Mouse (Mus musculus) liver, embryonic 16.5 days (tissue): Measurements from ENCODE around the gene Atox1. TPM values are rescaled to one million over a fixed set of nuclear protein-coding genes. Genes with fewer than 3 reads are reported as not detected.

Experiments
- ATAC-seq: fragments of 200-750 bp; cut with Nextera tagmentation; 2 replicates; pipeline ENCODE4 v1.8.0; 2017; ENCODE audit warnings: low read depth, mild to moderate bottlenecking, moderate number of reproducible peaks, moderate library complexity
- H3K27ac ChIP-seq: fragments of 300-500 bp; sonication (generic); 2 replicates; pipeline ENCODE4 v1.5.1; 2014; ENCODE audit warnings: mild to moderate bottlenecking, low read length
- H3K27me3 ChIP-seq: fragments of 300-500 bp; sonication (generic); 2 replicates; pipeline ENCODE4 v1.6.1; 2014; ENCODE audit warnings: low read depth, low read length, mixed read lengths; ENCODE audit not compliant: control insufficient read depth, insufficient read depth
- H3K36me3 ChIP-seq: fragments of 300-500 bp; sonication (generic); 2 replicates; pipeline ENCODE4 v1.6.1; 2014; ENCODE audit warnings: mild to moderate bottlenecking; ENCODE audit not compliant: control insufficient read depth, insufficient read depth
- H3K4me1 ChIP-seq: fragments of 300-500 bp; sonication (generic); 2 replicates; pipeline ENCODE4 v1.6.1; 2014; ENCODE audit warnings: low read depth, low read length, mixed read lengths; ENCODE audit not compliant: control insufficient read depth
- H3K4me2 ChIP-seq: fragments of 300-500 bp; sonication (generic); 2 replicates; pipeline ENCODE4 v1.6.1; 2014; ENCODE audit warnings: low read depth, low read length, mixed read lengths
- H3K4me3 ChIP-seq: fragments of 300-500 bp; sonication (generic); 2 replicates; pipeline ENCODE4 v1.5.1; 2014; ENCODE audit warnings: low read depth, mild to moderate bottlenecking, low read length
- H3K9ac ChIP-seq: fragments of 300-500 bp; sonication (generic); 2 replicates; pipeline ENCODE4 v1.6.1; 2014; ENCODE audit warnings: low read depth, low read length
- H3K9me3 ChIP-seq: fragments of 300-500 bp; sonication (generic); replicated peaks from 2 replicates; pipeline ENCODE4 v1.6.1; 2016; ENCODE audit warnings: low read length; ENCODE audit not compliant: control insufficient read depth
- WGBS: fragments of 180-500 bp; shearing (Covaris S2); extraction: QIAGEN DNeasy Blood & Tissue Kit; methylation state at CpG from one replicate; pipeline ENCODE4 v1.1.7; 2014; ENCODE audit not compliant: insufficient replicate concordance; 5-methylcytosine and 5-hydroxymethylcytosine counted together
- polyA plus RNA-seq: library from polyadenylated mRNA; unstranded; fragments of >200 nt; fragmentation: Nextera tagmentation; extraction: Ambion mirVana; gene quantifications from 2 replicates; pipeline ENCODE4 v1.2.1, GENCODE M21; 2015

The Atox1 gene
- polyA plus RNA-seq, 1 experiment from 2014 or later: 195 TPM

DNA sequence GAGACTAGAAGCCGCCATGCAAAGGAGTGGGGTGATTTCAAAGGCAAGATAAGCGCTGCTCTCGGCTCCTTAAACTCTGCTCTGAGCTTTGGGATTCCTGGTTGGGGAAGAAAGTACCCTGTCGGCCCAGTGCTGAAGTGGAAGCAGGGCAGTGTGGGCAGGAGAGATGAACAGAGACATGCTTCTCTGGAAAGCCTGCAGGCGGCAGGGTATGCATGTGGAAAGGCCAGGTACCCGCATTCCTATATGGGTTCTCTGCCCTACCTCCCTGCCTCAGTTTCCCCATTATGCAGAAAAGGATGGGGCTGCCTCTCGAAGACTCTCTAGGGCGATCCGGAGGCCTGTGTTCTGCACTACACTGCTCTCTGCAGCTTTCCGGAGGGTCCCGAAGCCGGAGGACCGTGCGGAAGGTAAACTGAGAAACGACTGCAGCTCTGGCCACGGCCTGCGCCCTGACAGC is 450 bp downstream of the Atox1 start:
- Histone ChIP-seq H3K4me1 (peaks cover 25% of the 10 kb centered on the region), H3K27ac (peak overlapping the region; percentile 66), H3K4me2 (peak overlapping the region; percentile 91), H3K4me3 (peak overlapping the region; percentile 79), H3K9me3 (no peaks in the 10 kb centered on the region), H3K27me3 (no peaks in the 10 kb centered on the region), H3K9ac (peak overlapping the region; percentile 73), H3K36me3 (peaks cover 2% of the 10 kb centered on the region; the same call in 1 of the 2 replicates)
- ATAC-seq: peak; percentile 12; the same call in 1 of the 2 replicates
- under 1% methylated on average over 17 of the region's 17 CpGs for WGBS

DNA sequence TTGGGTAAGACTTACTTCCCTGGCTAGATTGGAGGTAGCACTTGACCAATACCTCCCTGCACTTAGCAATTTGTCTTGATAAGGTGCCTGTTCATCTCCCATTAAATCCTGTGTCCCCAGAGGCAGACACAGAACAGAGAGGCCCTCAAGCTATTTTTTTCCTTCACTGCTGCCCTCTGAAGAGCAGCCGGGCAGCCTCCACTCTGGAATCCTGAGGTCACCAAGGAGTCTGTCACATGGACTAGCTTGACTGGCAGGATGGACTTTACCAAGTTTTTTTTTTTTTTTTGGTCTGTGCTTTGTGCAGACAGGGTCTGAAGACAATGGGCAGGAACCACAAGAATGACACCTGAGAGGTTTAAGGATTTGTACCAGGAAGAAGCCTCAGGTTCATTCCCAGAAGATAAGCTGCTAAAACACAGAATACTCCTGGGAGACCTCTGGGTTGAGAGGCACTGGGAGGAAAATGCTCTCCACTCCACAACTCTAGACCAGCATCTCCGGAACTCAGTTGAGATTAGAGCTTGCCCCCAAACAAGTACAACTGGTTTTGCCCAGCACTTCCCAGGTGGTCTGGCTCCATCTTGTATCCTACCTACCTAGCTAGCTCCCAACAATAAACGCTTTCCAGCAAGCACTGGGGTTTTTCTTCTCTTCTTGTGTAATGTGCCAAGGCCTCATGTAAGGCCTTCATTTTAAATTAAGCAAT is 1.0 kb downstream of the Atox1 start:
- ATAC-seq: no peak
- peak overlapping the region; percentile 73 for H3K9ac ChIP-seq
- H3K4me3 ChIP-seq: peak overlapping the region; percentile 79
- peak overlapping the region; percentile 91 for H3K4me2 ChIP-seq
- H3K9me3 ChIP-seq: no peaks in the 10 kb centered on the region
- H3K36me3 ChIP-seq: peaks cover 2% of the 10 kb centered on the region; the same call in 1 of the 2 replicates
- H3K27ac ChIP-seq: peak overlapping the region; percentile 66
- H3K27me3 ChIP-seq: no peaks in the 10 kb centered on the region
- H3K4me1 ChIP-seq: peaks cover 25% of the 10 kb centered on the region
- WGBS: 33% methylated on average over 3 of the region's 3 CpGs

- H3K27me3 ChIP-seq: no peaks in the 10 kb centered on the region
- 62% methylated on average over 4 of the region's 4 CpGs for WGBS
- ATAC-seq: no peak; the same call in 1 of the 2 replicates
- H3K4me1 ChIP-seq: peaks cover 29% of the 10 kb centered on the region
- peak overlapping the region; percentile 14; the same call in 1 of the 2 replicates for H3K4me2 ChIP-seq
- no peak overlapping the region for H3K9ac ChIP-seq
- peaks cover 2% of the 10 kb centered on the region; the same call in 1 of the 2 replicates for H3K36me3 ChIP-seq
- peak overlapping the region; percentile 56; the same call in 1 of the 2 replicates for H3K27ac ChIP-seq
- H3K9me3 ChIP-seq: no peaks in the 10 kb centered on the region
- no peak overlapping the region for H3K4me3 ChIP-seq
Observed at GRCm38 (mm10) chr11:55458501-55458900, 2.5 kb downstream of the Atox1 start.

GRCm38 (mm10) chr11:55455166-55455565 is 5.9 kb downstream of the Atox1 start:
- WGBS: 39% methylated on average over 2 of the region's 2 CpGs
- H3K36me3 ChIP-seq: peaks cover 2% of the 10 kb centered on the region; the same call in 1 of the 2 replicates
- H3K27ac ChIP-seq: peak overlapping the region; percentile 25; the same call in 1 of the 2 replicates
- ATAC-seq: peak; percentile 32
- no peak overlapping the region for H3K9ac ChIP-seq
- no peak overlapping the region for H3K4me2 ChIP-seq
- no peaks in the 10 kb centered on the region for H3K27me3 ChIP-seq
- no peak overlapping the region for H3K4me3 ChIP-seq
- no peaks in the 10 kb centered on the region for H3K9me3 ChIP-seq
- peaks cover 19% of the 10 kb centered on the region for H3K4me1 ChIP-seq

- Histone ChIP-seq H3K4me3 (no peak overlapping the region), H3K9me3 (no peaks in the 10 kb centered on the region), H3K4me2 (no peak overlapping the region), H3K27me3 (no peaks in the 10 kb centered on the region), H3K36me3 (peaks cover 2% of the 10 kb centered on the region; the same call in 1 of the 2 replicates), H3K4me1 (peaks cover 8% of the 10 kb centered on the region; the same call in 1 of the 2 replicates), H3K27ac (no peak overlapping the region), H3K9ac (no peak overlapping the region)
- 68% methylated on average over 4 of the region's 4 CpGs for WGBS
- no peak for ATAC-seq
Observed at GRCm38 (mm10) chr11:55453640-55454039, 7.4 kb downstream of the Atox1 start.

GRCm38 (mm10) chr11:55450311-55450710 is 10.7 kb downstream of the Atox1 start:
- no peaks in the 10 kb centered on the region for H3K9me3 ChIP-seq
- peaks cover 4% of the 10 kb centered on the region; the same call in 1 of the 2 replicates for H3K4me1 ChIP-seq
- WGBS: 46% methylated on average over 4 of the region's 4 CpGs
- no peak overlapping the region for H3K4me2 ChIP-seq
- no peak overlapping the region for H3K9ac ChIP-seq
- H3K4me3 ChIP-seq: no peak overlapping the region
- H3K27me3 ChIP-seq: no peaks in the 10 kb centered on the region
- no peak overlapping the region for H3K27ac ChIP-seq
- ATAC-seq: no peak
- H3K36me3 ChIP-seq: no peaks in the 10 kb centered on the region

GRCm38 (mm10) chr11:55449531-55449930 is 11.5 kb downstream of the Atox1 start:
- 52% methylated on average over 7 of the region's 7 CpGs for WGBS
- no peaks in the 10 kb centered on the region for H3K9me3 ChIP-seq
- ATAC-seq: no peak
- no peaks in the 10 kb centered on the region for H3K27me3 ChIP-seq
- H3K36me3 ChIP-seq: no peaks in the 10 kb centered on the region
- no peak overlapping the region for H3K27ac ChIP-seq
- H3K4me2 ChIP-seq: no peak overlapping the region
- H3K9ac ChIP-seq: no peak overlapping the region
- no peak overlapping the region for H3K4me3 ChIP-seq
- H3K4me1 ChIP-seq: peaks cover 4% of the 10 kb centered on the region; the same call in 1 of the 2 replicates

DNA sequence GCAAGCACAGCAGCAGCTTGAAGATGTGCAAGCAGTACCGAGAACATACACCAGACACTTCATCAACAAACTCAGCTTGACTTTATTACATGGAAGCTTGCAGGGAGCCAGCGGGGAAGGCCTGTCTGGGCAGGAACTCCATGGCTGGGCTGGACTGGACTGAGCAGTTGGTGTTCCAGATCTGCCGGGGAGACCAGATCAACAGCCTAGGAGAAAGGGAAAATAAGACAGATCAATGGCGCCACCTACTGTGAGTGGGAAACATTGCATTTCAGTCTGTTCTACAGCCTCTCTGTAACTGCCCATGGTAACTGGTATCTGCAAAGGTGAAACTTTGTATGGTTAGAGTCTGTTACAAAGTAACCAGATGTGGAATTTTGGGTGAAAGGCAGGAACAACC is 14.5 kb downstream of the Atox1 start:
- WGBS: 20% methylated on average over 4 of the region's 4 CpGs
- H3K27me3 ChIP-seq: no peaks in the 10 kb centered on the region
- H3K36me3 ChIP-seq: no peaks in the 10 kb centered on the region; the same call in 1 of the 2 replicates
- no peaks in the 10 kb centered on the region for H3K9me3 ChIP-seq
- no peak overlapping the region for H3K27ac ChIP-seq
- H3K9ac ChIP-seq: no peak overlapping the region
- no peak overlapping the region for H3K4me2 ChIP-seq
- H3K4me3 ChIP-seq: no peak overlapping the region
- ATAC-seq: peak; percentile 58; the same call in 1 of the 2 replicates
- no peaks in the 10 kb centered on the region for H3K4me1 ChIP-seq

DNA sequence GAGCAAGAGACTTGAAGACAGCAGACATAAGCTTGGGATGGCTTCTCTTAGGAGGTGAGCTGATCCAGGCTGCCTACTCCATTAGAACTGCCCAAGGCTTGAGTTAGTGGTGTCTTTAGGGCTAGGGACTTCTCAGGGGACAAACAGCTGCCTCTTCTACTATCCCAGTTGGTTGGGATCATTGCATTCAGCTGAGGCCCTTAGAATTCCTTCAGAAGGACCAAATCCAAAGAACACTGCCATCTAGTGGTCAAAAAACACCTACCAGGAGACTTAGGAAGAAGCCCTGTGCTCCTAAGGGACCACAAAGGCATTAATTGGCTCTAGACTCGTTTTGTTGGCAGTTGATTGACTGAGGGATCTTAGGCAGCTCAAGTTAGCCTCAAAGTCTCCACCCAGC is 16.3 kb downstream of the Atox1 start:
- no peak overlapping the region for H3K4me3 ChIP-seq
- H3K36me3 ChIP-seq: no peaks in the 10 kb centered on the region; the same call in 1 of the 2 replicates
- H3K4me1 ChIP-seq: no peaks in the 10 kb centered on the region
- no peak for ATAC-seq
- no peak overlapping the region for H3K9ac ChIP-seq
- H3K27ac ChIP-seq: no peak overlapping the region
- no peaks in the 10 kb centered on the region for H3K9me3 ChIP-seq
- WGBS: 0% methylated on average over 1 of the region's 1 CpGs
- no peak overlapping the region for H3K4me2 ChIP-seq
- H3K27me3 ChIP-seq: no peaks in the 10 kb centered on the region
